Mouse (Mus musculus): ENCODE data around the gene Tnfrsf8. TPM values are rescaled to one million over a fixed set of nuclear protein-coding genes. Genes with fewer than 3 reads are reported as not detected.

Gene Tnfrsf8
- polyA plus RNA-seq, 1 experiment from 2014 or later, result 0.03 TPM

- no peaks in the 10 kb centered on the region for H3K27me3 ChIP-seq
- ChIA-PET POLR2A (interaction anchor here (1.6 kb wide), 1 partner anchor 9 kb away, joined by 5 read pairs; no protein-coding TSS in a partner anchor), CTCF (interaction anchor here (0.7 to 4.3 kb wide), 10 partner anchors 12 to 66 kb away, joined by 3 to 18 read pairs (median 6); no protein-coding TSS in a partner anchor)
- ATAC-seq, result no peak
- no peak for DNase-seq (ENCODE audit: low read depth, low spot score)
- TF ChIP-seq CTCF (IDR thresholded peaks at IDR 0.05), result peak; percentile 47
- in situ Hi-C loops (cut with MboI; ENCODE audit: low pct_unique_long_range_greater_than_20kb), result loop anchor here (5.0 kb wide), 1 partner anchor 63 kb away; no protein-coding TSS in a partner anchor
Measured at GRCm38 (mm10) chr4:145219240-145219985, 95.6 kb downstream of the Tnfrsf8 start.

DNA sequence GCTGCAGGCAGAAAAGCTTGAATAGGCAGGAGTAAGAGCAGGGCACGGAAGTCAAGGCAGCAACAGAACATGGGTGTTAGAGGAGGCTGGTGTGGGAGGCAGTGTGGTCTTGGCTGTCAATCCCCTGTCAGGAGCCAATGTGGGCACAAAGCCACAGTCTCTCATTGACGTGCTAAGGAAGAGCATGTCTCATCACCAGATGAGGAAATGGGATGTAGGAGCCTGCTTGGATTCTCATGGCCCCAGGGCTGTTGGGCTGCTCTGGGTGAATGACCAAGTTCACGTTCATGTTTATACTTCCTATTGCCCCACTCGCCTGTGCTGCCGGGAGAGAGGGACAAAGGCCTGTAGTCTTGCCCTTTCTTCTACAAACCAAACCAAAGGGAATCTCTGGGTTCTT is 97.1 kb downstream of the Tnfrsf8 start:
- no peak for TF ChIP-seq CTCF (IDR thresholded peaks at IDR 0.05)
- CTCF ChIA-PET, result interaction anchor here (1.2 to 4.3 kb wide), 3 partner anchors 11 to 68 kb away, joined by 3 to 18 read pairs (median 5); no protein-coding TSS in a partner anchor
- DNase-seq (ENCODE audit: low read depth, low spot score) (peak; percentile 95), ATAC-seq (peak; percentile 79)
- POLR2A ChIA-PET, result no interaction called here
- H3K27me3 ChIP-seq, result no peaks in the 10 kb centered on the region
- in situ Hi-C loops (cut with MboI; ENCODE audit: low pct_unique_long_range_greater_than_20kb), result loop anchor here (5.0 kb wide), 1 partner anchor 64 kb away; no protein-coding TSS in a partner anchor

Other genes starting within 250 kb of the Tnfrsf8 start
- gene Vps13d, start 120.2 kb downstream of the Tnfrsf8 start, polyA plus RNA-seq (2021), result 36.6 TPM
- gene Tnfrsf1b, start 68.3 kb downstream of the Tnfrsf8 start, polyA plus RNA-seq (2021), result 0.12 TPM
- 0.36 TPM for gene Zfp990, start 195.6 kb upstream of the Tnfrsf8 start, polyA plus RNA-seq (2021)